Mouse (Mus musculus) duodenum, adult 2 months (tissue): Measurements from ENCODE around the gene Mid1. TPM values are rescaled to one million over a fixed set of nuclear protein-coding genes. Genes with fewer than 3 reads are reported as not detected.

Experiments used
- polyA plus RNA-seq: library from polyadenylated mRNA; depleted of rRNA; stranded (reverse); fragments of >200 nt; gene quantifications from 2 replicates; pipeline ENCODE4 v1.2.3, GENCODE M21; 2012; ENCODE audit warnings: low replicate concordance; rRNA removed

Mid1 gene
- polyA plus RNA-seq = 4.0 and 9.0 TPM in 2 replicates

DNA sequence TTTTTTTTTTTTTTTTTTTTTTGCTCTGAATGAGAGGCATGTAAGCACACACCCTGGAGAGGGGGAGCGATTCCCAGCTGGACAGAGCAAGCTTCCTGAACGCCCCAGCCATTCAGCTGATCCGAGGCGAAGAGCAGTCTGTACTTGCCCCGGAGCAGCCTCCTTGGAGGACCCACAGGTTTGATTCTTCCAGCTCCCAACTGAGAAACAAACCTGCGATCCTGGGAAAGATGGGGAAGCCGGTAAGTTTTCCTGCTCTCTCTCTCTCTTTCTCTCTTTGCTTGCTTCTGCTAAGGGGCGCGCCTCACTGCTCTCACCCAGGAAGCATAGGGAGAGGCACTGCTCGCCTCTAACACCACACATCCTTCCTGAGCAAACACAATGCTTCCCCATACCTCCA lies at the start of gene Mid1:
Gene Mid1, plus strand, starts transcription at position 69 of the 400 bp plus-strand sequence.

DNA sequence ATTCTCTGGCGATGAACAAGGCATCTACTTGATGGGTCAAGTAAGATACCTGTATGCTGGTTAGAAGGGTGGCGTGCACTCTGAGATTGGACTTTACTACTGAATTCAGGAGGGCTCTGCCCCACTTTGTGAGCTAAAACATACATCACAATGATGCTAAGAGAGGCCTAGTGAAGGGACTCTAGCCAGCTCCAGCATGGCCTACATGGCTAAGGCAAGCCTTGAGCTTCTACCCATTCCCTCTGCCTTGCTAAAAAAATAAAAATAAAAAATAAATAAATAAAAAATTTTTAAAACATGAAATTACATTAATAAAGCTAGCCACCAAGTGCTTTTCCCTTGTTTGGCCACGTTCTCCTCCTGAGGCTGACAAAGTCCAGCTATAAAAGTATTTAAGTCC lies 94.5 kb downstream of the Mid1 start, which contains the start of gene 4933400A11Rik:
Gene 4933400A11Rik, minus strand, starts transcription at position 101 of the 400 bp plus-strand sequence.

GRCm38 (mm10) chrX:170009016-170009750 lies 324.2 kb downstream of the Mid1 start, which contains the start of gene Gm21887:
Gm21887 (plus strand) TSS chrX:170009659.

Other genes starting within 250 kb of the Mid1 start
- gene 4933400A11Rik, start 94.4 kb downstream of the Mid1 start, polyA plus RNA-seq = not detected in 2 replicates